Mouse (Mus musculus): ENCODE data around the gene Gm8122. TPM values are rescaled to one million over a fixed set of nuclear protein-coding genes. Genes with fewer than 3 reads are reported as not detected.

Gene Gm8122
- polyA plus RNA-seq (2012; rRNA removed; ENCODE audit: low replicate concordance), result not detected in 2 replicates

DNA sequence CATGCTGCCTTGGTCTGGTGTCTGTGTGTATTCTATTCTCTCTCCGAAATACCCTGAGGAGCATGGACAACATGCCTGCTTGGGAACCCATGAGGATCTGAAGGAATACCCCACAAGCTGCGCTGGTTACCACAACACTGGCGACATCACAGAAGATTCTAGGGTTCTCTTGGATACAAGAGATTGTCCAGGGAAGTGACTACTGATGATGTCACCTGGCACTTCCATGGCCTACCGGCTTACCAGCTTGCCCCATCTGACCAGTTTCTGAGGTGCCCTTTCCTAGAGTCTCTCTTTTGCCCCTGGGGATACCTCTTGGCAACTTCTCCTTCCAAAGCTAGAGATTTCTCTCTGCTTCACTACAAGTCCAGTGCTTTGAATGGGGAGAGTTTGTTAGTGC lies at the start of gene Gm8122:
Gene Gm8122, minus strand, starts transcription at position 101 of the 400 bp plus-strand sequence.

GRCm38 (mm10) chr14:43274986-43275511 lies 39.9 kb upstream of the Gm8122 start, which contains the start of gene Gm9732:
Gene Gm9732 (plus strand): TSS chr14:43275036.

DNA sequence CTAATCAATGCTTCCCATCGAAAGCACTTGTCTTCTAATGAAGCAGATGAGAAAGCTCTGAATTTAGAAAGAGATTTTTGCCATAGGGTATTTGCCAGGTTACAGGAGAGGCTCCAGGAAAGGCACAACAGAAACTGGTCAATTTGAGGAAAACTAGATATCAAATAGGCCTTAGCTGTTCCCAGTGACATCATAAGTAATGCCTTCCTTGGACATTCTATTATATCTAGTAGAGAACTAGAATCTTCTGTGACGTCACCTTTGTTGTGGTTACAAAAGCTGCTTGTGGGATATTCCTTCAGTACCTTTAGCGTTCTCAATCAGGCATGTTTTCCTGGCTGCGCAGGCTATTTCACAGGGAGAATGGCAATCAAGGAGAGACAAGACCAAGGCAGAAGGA lies 23.2 kb upstream of the Gm8122 start, which contains the start of gene Gm8126:
Gene Gm8126, plus strand, starts transcription at position 301 of the 400 bp plus-strand sequence.

Other genes with a start within 250 kb of the Gm8122 start
- not detected in 2 replicates for gene Gm8082, start 241.7 kb downstream of the Gm8122 start, polyA plus RNA-seq (2012; rRNA removed; ENCODE audit: low replicate concordance)
- not detected in 2 replicates for gene Gm10376, start 219.7 kb downstream of the Gm8122 start, polyA plus RNA-seq (2012; rRNA removed; ENCODE audit: low replicate concordance)
- not detected in 2 replicates for gene Gm8094, start 158.7 kb downstream of the Gm8122 start, polyA plus RNA-seq (2012; rRNA removed; ENCODE audit: low replicate concordance)
- gene Gm8104, start 134.7 kb downstream of the Gm8122 start, polyA plus RNA-seq (2012; rRNA removed; ENCODE audit: low replicate concordance), result not detected in 2 replicates
- not detected in 2 replicates for gene Gm7233, start 55.4 kb downstream of the Gm8122 start, polyA plus RNA-seq (2012; rRNA removed; ENCODE audit: low replicate concordance)
- not detected in 2 replicates for gene Gm8126, start 23.3 kb upstream of the Gm8122 start, polyA plus RNA-seq (2012; rRNA removed; ENCODE audit: low replicate concordance)
- not detected in 2 replicates for gene Gm9732, start 39.7 kb upstream of the Gm8122 start, polyA plus RNA-seq (2012; rRNA removed; ENCODE audit: low replicate concordance)
- gene Gm8127, start 58.5 kb upstream of the Gm8122 start, polyA plus RNA-seq (2012; rRNA removed; ENCODE audit: low replicate concordance), result not detected in 2 replicates
- not detected in 2 replicates for gene 1700001F09Rik, start 112.5 kb upstream of the Gm8122 start, polyA plus RNA-seq (2012; rRNA removed; ENCODE audit: low replicate concordance)
- gene Gm8138, start 181.0 kb upstream of the Gm8122 start, polyA plus RNA-seq (2012; rRNA removed; ENCODE audit: low replicate concordance), result not detected in 2 replicates